Mouse (Mus musculus) c-Kit-negative CD71-positive TER-119-positive erythroid progenitor cells, embryonic 14.5 days (primary cell): ENCODE data around the gene Smco3.
"Not testable (repeated sequence)": the region's sequence is repeated elsewhere in the genome, so short reads cannot be mapped to it uniquely, and the experiment has no call there.

ENCODE experiments used
- DNase-seq: peaks from one replicate; pipeline ENCODE4 v3.0.0-alpha.2; 2013; ENCODE audit warnings: low read depth, low spot score

Smco3 gene

GRCm38 (mm10) chr6:136835352-136835751 lies at the start of gene Smco3:
Gene Smco3, minus strand, starts transcription at chr6:136835452.
- no peak for DNase-seq

DNA sequence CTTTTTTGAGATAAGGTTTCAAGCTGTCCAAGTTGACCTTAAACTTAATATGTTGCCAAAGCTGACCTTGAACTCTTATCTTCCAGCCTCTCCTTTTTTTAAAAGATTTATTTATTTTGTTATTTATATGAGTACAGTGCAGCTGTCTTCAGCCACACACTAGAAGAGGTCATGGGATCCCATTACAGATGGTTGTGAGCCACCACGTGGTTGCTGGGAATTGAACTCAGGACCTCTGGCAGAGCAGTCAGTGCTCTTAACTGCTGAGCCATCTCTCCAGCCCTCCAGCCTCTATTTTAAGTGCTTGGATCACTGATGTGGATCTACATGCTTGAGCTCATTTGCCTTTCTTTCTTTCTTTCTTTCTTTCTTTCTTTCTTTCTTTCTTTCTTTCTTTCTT lies 49.5 kb upstream of the Smco3 start:
- not testable (repeated sequence) for DNase-seq

DNA sequence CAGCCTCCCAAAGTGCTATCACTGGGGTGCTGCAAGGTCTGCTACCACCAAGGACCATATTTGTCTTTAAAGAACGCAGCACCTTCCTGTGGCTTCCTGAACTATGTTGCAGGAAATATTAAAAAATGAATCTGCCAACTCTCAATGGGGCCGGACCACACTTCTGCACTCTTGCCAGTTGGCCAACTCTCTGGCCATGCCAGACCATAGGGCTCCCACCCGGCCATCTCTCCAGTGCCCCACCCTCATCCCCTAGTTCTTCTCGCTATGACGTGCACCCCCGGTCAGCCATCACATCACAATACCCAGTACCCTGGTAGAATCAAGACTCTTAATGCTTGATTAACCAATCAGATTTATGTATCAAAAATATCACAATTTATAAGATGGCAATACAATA lies 48.7 kb upstream of the Smco3 start:
- no peak for DNase-seq

DNA sequence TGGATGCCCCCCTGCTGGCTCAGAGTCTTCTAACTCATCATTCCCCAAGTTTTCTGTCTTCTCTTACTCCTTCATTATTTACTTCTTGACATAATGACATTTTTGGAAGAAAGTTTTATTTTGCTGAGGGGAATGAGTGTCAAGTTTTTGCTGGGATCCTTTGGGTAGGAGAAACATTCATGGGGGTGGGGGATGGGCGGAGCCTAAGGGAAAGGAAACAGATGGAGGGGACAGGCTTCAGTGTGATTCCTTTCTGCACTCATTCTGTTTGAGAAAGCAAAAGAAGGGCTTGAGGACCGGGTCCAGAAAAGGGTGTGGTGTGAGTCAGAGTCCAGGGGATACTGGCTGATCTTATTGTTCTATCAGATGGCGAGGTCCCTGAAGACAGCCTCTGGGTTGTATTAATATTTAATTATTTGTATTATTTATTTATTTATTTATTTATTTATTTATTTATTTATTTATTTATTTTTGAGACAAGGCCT lies 48.2 kb upstream of the Smco3 start:
- no peak for DNase-seq

- DNase-seq: no peak
These were observed 46.4 kb upstream of the Smco3 start for GRCm38 (mm10) chr6:136881678-136882077.

- no peak for DNase-seq
These were observed 40.4 kb upstream of the Smco3 start, which contains the start of gene Mgp for GRCm38 (mm10) chr6:136875670-136876069. Gene Mgp, minus strand, starts transcription at chr6:136875823.

GRCm38 (mm10) chr6:136874599-136874998 lies 39.3 kb upstream of the Smco3 start:
- no peak for DNase-seq

DNA sequence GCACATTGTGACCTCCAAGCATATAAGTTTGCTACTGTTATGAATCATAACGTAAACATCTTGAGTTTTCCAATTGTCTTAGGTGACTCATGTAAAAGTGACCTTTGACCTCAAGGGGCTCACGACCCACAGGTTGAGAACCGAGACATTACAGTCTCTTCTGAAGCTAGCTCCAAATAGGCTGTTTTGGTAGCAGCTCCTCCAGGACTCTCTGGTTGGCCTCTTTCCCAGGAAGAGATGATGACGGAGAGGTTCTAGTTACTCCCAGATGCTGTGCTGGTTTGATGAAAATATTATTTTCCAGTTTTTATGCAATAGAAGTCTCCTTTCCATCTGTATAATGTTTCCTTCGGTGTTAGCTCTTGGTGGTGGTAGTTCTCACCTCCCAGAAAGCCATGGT lies 33.7 kb upstream of the Smco3 start:
- no peak for DNase-seq

GRCm38 (mm10) chr6:136866150-136866549 lies 30.9 kb upstream of the Smco3 start:
- no peak for DNase-seq

DNA sequence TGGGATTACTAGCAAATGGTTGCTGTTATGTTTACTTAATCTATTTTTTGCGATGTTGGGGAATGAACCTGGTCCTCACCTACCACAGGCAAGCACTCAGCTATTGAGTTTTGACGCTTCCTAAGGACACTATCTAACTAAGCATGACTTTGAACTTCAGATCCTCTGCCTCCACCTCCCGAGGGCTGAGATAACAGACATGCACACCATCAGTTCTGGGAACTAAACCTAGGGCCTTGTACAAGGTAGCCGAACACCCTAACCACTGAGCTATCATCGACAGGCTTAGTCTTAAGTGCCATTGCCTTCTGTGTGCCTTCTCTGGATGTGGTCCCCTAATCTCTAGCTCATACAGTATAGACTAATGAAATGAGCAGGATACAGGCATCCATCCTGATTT lies 30.1 kb upstream of the Smco3 start:
- DNase-seq: no peak

DNA sequence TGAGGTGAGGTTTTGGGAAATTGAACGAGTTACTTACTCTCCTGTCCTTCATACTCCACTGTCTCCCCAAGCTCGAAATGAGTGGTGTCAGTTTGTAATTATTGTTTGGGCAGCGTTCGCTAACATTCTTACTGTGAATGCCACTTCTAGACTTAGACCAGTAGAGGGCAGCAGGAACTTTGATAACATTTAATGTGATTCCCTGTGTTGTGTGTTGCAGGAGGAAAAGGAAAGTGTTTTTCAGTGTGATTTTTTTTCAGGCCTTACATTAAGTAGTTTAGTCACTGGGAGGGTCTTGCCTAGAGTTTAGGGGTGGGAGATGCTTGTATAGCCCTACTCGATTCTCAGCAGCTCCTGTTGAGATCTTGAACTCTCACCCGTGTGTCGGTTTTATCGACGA lies 25.8 kb upstream of the Smco3 start:
- DNase-seq: peak; percentile 50

DNA sequence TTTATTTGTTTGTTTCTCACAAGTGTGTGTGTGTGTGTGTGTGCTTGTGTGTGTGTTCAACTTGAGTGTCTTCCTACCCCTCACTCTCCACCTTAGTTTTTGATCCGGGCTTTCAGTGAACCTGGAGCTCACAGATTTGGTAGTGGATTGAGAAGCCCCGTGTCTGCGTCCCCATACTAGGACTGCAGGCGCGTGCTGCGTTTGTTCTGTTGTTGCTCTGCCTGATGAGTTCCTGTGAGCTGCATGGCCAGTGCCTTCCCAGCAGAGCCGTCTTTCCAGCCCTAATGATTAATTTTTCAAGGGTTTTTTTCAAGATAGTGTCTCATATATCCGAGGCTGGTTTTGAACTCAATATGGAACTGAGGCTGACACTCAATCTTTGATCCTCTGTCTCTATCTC lies 23.2 kb upstream of the Smco3 start:
- DNase-seq: peak; percentile 34

GRCm38 (mm10) chr6:136857873-136858260 lies 22.6 kb upstream of the Smco3 start:
- no peak for DNase-seq

GRCm38 (mm10) chr6:136857186-136857872 lies 22.1 kb upstream of the Smco3 start, which contains the start of gene Art4:
Gene Art4, minus strand, starts transcription at chr6:136857733.
- peak; percentile 82 for DNase-seq

GRCm38 (mm10) chr6:136856071-136856636 lies 20.9 kb upstream of the Smco3 start:
- peak; percentile 68 for DNase-seq

- no peak for DNase-seq
These were observed 19.9 kb upstream of the Smco3 start for GRCm38 (mm10) chr6:136855183-136855582.

DNA sequence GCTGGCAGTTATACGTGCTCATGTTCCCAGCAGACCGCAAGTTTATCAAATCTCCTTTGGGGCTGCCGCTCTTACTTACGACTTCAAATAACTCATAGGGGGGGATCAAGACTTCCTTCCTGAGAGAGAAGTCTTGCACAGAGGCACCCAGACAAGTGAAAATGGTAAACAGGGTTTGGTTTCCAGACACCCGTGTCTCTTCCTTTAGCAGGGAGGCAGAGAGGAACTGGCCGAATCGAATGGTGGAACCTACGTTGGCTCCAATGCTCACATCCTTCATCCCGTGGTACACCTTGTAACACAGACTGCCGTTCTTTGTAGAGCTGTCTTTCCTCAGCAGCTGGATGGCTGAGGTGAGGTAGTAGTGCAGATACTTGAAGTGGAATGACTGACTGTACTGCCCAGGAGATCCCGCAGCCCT lies 19.1 kb upstream of the Smco3 start:
- no peak for DNase-seq

GRCm38 (mm10) chr6:136852762-136853161 lies 17.5 kb upstream of the Smco3 start:
- DNase-seq: peak; percentile 15

DNA sequence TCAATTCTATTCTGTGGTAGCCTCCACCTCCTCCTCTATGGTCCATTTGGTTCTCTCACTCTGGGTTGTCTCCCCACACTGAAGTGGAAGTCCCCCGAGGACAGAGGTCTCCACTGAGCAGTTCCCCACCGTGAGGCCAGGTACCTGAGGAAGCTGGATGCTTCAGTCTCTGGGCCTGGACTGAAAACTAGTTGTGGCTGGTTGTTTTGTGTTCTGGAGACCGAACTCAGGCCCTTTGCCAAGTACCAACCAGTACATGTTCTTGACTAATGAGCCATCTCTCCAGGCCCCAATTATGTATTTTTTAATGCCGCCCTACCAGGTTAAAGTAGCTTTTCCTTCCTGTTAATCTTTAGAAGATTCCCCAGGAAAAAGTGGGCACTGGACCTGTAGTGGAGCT lies 17.1 kb upstream of the Smco3 start:
- no peak for DNase-seq

DNA sequence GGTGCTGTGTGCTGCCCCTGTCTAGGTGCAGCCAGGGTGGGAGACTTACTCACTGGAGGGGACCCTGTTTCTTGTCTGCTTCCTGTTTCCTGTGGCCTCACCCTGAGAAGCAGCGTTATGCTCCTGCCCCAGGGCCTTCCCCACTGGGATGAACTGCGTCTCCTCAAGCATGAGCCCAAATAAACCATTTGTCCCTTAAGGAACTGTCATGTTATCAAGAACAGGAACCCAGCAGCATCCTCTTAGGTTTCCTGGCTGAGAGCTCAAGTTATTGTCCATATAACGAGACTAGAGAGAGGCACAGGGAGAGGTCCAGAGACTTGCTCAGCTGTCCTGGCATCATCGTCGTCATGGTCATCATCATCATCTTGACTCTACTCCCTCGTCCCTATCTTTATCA lies 15.0 kb upstream of the Smco3 start:
- DNase-seq: no peak

GRCm38 (mm10) chr6:136848971-136849370 lies 13.7 kb upstream of the Smco3 start:
- DNase-seq: no peak

DNA sequence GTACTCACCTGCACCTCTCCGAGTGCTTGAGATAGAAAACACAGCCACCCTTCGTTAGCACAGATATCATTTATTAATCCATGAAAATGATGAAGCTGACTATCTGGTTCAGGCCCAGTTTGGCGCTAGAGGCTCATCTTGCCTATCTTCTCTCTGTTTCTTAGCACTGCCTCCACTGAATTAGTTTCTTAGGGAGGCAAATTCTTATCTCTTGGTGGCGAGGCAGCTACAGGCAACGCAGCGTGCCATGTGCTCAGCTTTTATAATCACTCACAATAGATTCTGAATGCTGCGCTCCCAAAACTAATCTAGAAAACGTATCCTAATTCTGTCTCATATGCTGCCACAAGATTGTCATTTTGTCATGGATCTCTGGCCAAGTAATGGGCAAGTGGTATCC lies 13.1 kb upstream of the Smco3 start:
- no peak for DNase-seq

GRCm38 (mm10) chr6:136847790-136848189 lies 12.5 kb upstream of the Smco3 start:
- DNase-seq: no peak
